Mouse (Mus musculus): Measurements from ENCODE around the gene Gm16405. TPM values are rescaled to one million over a fixed set of nuclear protein-coding genes. Genes with fewer than 3 reads are reported as not detected.
"Not testable (repeated sequence)": the region's sequence is repeated elsewhere in the genome, so short reads cannot be mapped to it uniquely, and the experiment has no call there.

Gm16405 gene
- total RNA-seq (2014; rRNA removed) (not detected in 2 replicates), polyA plus RNA-seq (2012; rRNA removed) (not detected in 2 replicates)

- not testable (repeated sequence) for H3K4me1 ChIP-seq (ENCODE audit: control insufficient read depth, insufficient read depth, low read length); H3K4me3 ChIP-seq (ENCODE audit: insufficient read depth, low read depth, low read length); H3K36me3 ChIP-seq (ENCODE audit: control insufficient read depth, insufficient read depth, low read length); H3K27ac ChIP-seq (replicated peaks; ENCODE audit: insufficient read depth, low read depth, low read length); H3K27me3 ChIP-seq (ENCODE audit: control insufficient read depth, insufficient read depth, low read length); H3K9ac ChIP-seq (ENCODE audit: low read depth, low read length); DNase-seq (ENCODE audit: extremely low read depth, low read depth, low spot score); H3K79me2 ChIP-seq (ENCODE audit: control insufficient read depth, insufficient read depth, low read length)
- WGBS, result no CpG with 5 or more reads among the region's 7 CpGs
Observed at GRCm38 (mm10) chrX:54530908-54531307, at the start of gene Gm16405. Gm16405 (plus strand) TSS chrX:54531208.

Other genes starting within 250 kb of the Gm16405 start
- gene Gm16430, start 91.0 kb downstream of the Gm16405 start, total RNA-seq (2014; rRNA removed), result not detected in 2 replicates
- not detected in 2 replicates for gene Gm16430, start 91.0 kb downstream of the Gm16405 start, polyA plus RNA-seq (2012; rRNA removed)